In genomic region chr11:76406702-76407583, GRCm38 (mm10) we compare ENCODE assay signal across 8 mouse cellular contexts. TPM values are rescaled to one million over a fixed set of nuclear protein-coding genes. Genes with fewer than 3 reads are reported as not detected.
DNase-seq lines count a peak whose midpoint lies in the region; ATAC-seq lines count a peak whose summit lies in the region.

Gene Timm22, plus strand, starts transcription at chr11:76406952.

- WGBS in lung, embryonic 16.5 days, result under 1% methylated on average over 46 of the region's 46 CpGs

- no peaks in the 10 kb centered on the region for H3K27me3 ChIP-seq in lung, embryonic 16.5 days (ENCODE audit: control insufficient read depth, insufficient read depth, low read depth, low read length)

- H3K4me2 ChIP-seq in lung, embryonic 16.5 days (ENCODE audit: low read depth, low read length), result peak within 1 kb of the TSS; percentile 88

- H3K36me3 ChIP-seq in lung, embryonic 16.5 days (ENCODE audit: control insufficient read depth, insufficient read depth, low read length), result peaks cover 5% of the 10 kb centered on the region; the same call in 1 of the 2 replicates

- peak within 1 kb of the TSS; percentile 80 for H3K27ac ChIP-seq in lung, embryonic 16.5 days (ENCODE audit: low read length)

- H3K4me1 ChIP-seq in lung, embryonic 16.5 days (replicated peaks; ENCODE audit: control insufficient read depth, insufficient read depth, low read length), result peaks cover 4% of the 10 kb centered on the region

- H3K9me3 ChIP-seq in lung, embryonic 16.5 days (ENCODE audit: control insufficient read depth, low read length), result no peaks in the 10 kb centered on the region

- H3K4me3 ChIP-seq in lung, embryonic 16.5 days (ENCODE audit: low read length), result peak within 1 kb of the TSS; percentile 92

- DNase-seq in MEL-GATA-1-ER (ENCODE audit: extremely low read depth, low read depth), result peak; percentile 99
- peak; percentile 99 for DNase-seq in cerebellum, adult 8-10 months
- peak; percentile 99 for DNase-seq in forelimb bud, embryonic 11.5 days (ENCODE audit: low read depth, low spot score)
- DNase-seq in layer of hippocampus, adult 9-10 months (ENCODE audit: low spot score), result peak; percentile 98
- DNase-seq in ovary, postnatal 10 days (ENCODE audit: low spot score), result peak; percentile 82
- peak; percentile 92 to 98 for DNase-seq in thymus, postnatal 10 days (ENCODE audit: low spot score in 2 of 2)

- ATAC-seq in hematopoietic stem cell, adult 5-6 weeks (replicated peaks in 1 of 2; ENCODE audit: insufficient read depth in 1 of 2, low FRiP score in 2 of 2, low TSS enrichment in 1 of 2, low read depth in 1 of 2, poor library complexity in 2 of 2, severe bottlenecking in 2 of 2), result peak; percentile 99
- ATAC-seq in lung, embryonic 16.5 days (ENCODE audit: low read depth), result peak; percentile 98

- H3K9ac ChIP-seq in lung, embryonic 16.5 days (ENCODE audit: low read length), result peak within 1 kb of the TSS; percentile 97

RNA-seq across cellular contexts. Expression of gene Timm22, which starts in this region (rescaled TPM):
- 6.7 and 10.2 TPM in 2 replicates for total RNA-seq in hematopoietic stem cell, adult 5-6 weeks (2017)
- polyA plus RNA-seq in lung, embryonic 16.5 days (2015; fragmentation: Nextera tagmentation; extraction: Ambion mirVana), result 97.3 and 98.8 TPM in 2 replicates

Comparison
In these comparisons a context has a peak if more than half of its experiments do, and no peak if none do; other contexts are left out.
1. Peak in every context shown above with its lines: DNase-seq, ATAC-seq, H3K4me3 ChIP-seq and H3K27ac ChIP-seq.